Mouse (Mus musculus) hindbrain, embryonic 15.5 days (tissue): ENCODE results near the gene Mboat2. TPM values are rescaled to one million over a fixed set of nuclear protein-coding genes. Genes with fewer than 3 reads are reported as not detected.

Source experiments
- ATAC-seq: fragments of 200-750 bp; cut with Nextera tagmentation; 2 replicates; pipeline ENCODE4 v1.8.0; 2017; ENCODE audit warnings: low read depth, moderate number of reproducible peaks, moderate TSS enrichment; ENCODE audit not compliant: low FRiP score
- H3K27ac ChIP-seq: fragments of 300-500 bp; sonication (generic); replicated peaks from 2 replicates; pipeline ENCODE4 v1.5.1; 2015; ENCODE audit warnings: mild to moderate bottlenecking, inconsistent platforms
- H3K27me3 ChIP-seq: fragments of 300-500 bp; sonication (generic); 2 replicates; pipeline ENCODE4 v1.6.1; 2015; ENCODE audit warnings: control low read depth, inconsistent platforms
- H3K36me3 ChIP-seq: fragments of 300-500 bp; sonication (generic); 2 replicates; pipeline ENCODE4 v1.6.1; 2015; ENCODE audit warnings: control low read depth, inconsistent platforms
- H3K4me1 ChIP-seq: fragments of 300-500 bp; sonication (generic); replicated peaks from 2 replicates; pipeline ENCODE4 v1.6.1; 2015; ENCODE audit warnings: control low read depth, inconsistent platforms
- H3K4me2 ChIP-seq: fragments of 300-500 bp; sonication (generic); 2 replicates; pipeline ENCODE4 v1.6.1; 2015; ENCODE audit warnings: moderate library complexity, mild to moderate bottlenecking, inconsistent platforms
- H3K4me3 ChIP-seq: fragments of 300-500 bp; sonication (generic); 2 replicates; pipeline ENCODE4 v1.5.1; 2015; ENCODE audit warnings: mild to moderate bottlenecking, inconsistent platforms
- H3K9ac ChIP-seq: fragments of 300-500 bp; sonication (generic); 2 replicates; pipeline ENCODE4 v1.6.1; 2015; ENCODE audit warnings: inconsistent platforms
- H3K9me3 ChIP-seq: fragments of 300-500 bp; sonication (generic); 2 replicates; pipeline ENCODE4 v1.6.1; 2016; ENCODE audit warnings: control low read depth, inconsistent platforms
- WGBS: fragments of 180-500 bp; shearing (Covaris S2); methylation state at CpG from one replicate; pipeline ENCODE4 v1.1.7; 2015; 5-methylcytosine and 5-hydroxymethylcytosine counted together
- polyA plus RNA-seq: library from polyadenylated mRNA; unstranded; fragments of >200 nt; fragmentation: Nextera tagmentation; extraction: Ambion mirVana; gene quantifications from 2 replicates; pipeline ENCODE4 v1.2.1, GENCODE M21; 2015

The Mboat2 gene
- 65.5 and 66.9 TPM in 2 replicates for polyA plus RNA-seq

DNA sequence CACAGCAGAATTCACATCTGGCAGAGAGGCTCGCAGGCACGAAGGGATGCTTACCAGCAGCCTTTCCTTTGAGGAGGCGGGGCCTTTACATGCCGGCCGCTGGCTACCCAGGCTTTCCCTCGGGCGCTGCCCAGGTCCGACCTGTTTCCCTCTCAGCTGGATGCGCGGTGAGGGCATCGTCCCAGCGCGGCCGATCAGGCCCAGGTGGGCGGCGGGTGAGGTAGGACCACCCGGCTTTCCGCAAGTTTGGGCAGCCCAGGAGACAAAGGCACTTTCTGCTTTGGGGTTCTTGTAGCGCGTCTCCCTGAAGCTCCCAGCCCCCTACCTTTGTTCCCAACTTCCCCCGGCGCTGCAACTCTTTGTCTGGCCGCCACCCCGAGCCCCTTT is at the start of gene Mboat2:
TSS of gene Mboat2 (plus strand) at position 114 of the 387 bp plus-strand sequence.
- H3K27ac ChIP-seq = peak within 1 kb of the TSS; percentile 96
- peak within 1 kb of the TSS; percentile 96 for H3K4me3 ChIP-seq
- 0% methylated on average over 24 of the region's 24 CpGs for WGBS
- H3K9me3 ChIP-seq = no peaks in the 10 kb centered on the region
- peaks cover 39% of the 10 kb centered on the region for H3K4me1 ChIP-seq
- H3K27me3 ChIP-seq = no peaks in the 10 kb centered on the region
- no peak; the same call in 1 of the 2 replicates for ATAC-seq
- peak within 1 kb of the TSS; percentile 70 for H3K4me2 ChIP-seq
- H3K9ac ChIP-seq = peak within 1 kb of the TSS; percentile 91
- 0 out of 2 replicates have a peak, but pooled peaks cover under 1% of the 10 kb centered on the region for H3K36me3 ChIP-seq

GRCm38 (mm10) chr12:24783735-24784134 is 46.9 kb upstream of the Mboat2 start:
- H3K9ac ChIP-seq = no peak overlapping the region
- H3K4me1 ChIP-seq = 0 out of 2 replicates have a peak, but pooled peaks cover 5% of the 10 kb centered on the region
- H3K4me2 ChIP-seq = no peak overlapping the region
- H3K36me3 ChIP-seq = no peaks in the 10 kb centered on the region
- ATAC-seq = no peak
- H3K4me3 ChIP-seq = no peak overlapping the region
- 81% methylated on average over 4 of the region's 4 CpGs for WGBS
- no peaks in the 10 kb centered on the region for H3K9me3 ChIP-seq
- no peak overlapping the region for H3K27ac ChIP-seq
- no peaks in the 10 kb centered on the region for H3K27me3 ChIP-seq

DNA sequence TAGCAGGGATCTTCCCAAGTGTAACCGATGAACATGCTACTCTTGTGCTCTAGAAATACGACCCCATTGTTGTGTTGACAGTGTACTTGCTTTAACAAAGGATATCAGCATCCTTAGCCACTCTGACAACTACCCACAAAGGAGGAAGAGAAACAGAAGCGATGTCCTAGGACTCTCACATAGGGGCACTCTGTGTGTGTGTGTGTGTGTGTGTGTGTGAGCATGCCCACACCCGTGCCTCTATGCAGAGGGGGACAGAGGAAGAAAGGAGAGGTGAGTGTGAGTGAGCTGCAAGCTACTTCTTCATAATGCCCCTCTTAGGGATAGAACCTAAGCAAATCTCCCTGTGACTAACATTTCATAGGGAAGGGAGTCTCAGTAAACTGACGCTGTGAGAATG is 44.8 kb upstream of the Mboat2 start:
- no peak for ATAC-seq
- Histone ChIP-seq H3K4me3 (no peak overlapping the region), H3K36me3 (no peaks in the 10 kb centered on the region), H3K4me2 (no peak overlapping the region), H3K27me3 (no peaks in the 10 kb centered on the region), H3K9ac (no peak overlapping the region), H3K9me3 (no peaks in the 10 kb centered on the region), H3K27ac (no peak overlapping the region), H3K4me1 (no peaks in the 10 kb centered on the region)
- WGBS = 63% methylated on average over 5 of the region's 5 CpGs

GRCm38 (mm10) chr12:24786316-24786715 is 44.4 kb upstream of the Mboat2 start:
- WGBS = 14% methylated on average over 4 of the region's 4 CpGs
- ATAC-seq = no peak

DNA sequence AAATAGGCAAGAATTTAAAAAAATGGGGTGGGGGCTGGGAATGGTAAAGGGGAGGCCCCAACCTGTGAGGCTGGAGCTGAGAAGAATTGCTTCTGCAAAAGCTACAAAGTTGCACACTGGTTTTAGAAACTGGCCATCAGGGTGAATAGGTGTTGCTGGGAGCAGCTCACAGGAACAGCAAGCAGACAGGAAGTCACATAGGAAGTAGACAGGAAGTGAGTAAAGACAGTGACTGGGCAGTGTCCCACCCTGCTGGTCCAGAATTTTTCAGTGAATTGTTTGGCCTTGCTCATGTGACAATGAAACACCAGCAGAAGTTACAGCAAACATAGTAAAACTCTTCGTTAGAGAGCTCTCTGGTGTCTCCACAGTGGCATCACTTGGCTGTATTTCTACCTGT is 41.0 kb upstream of the Mboat2 start:
- no peak for ATAC-seq
- Histone ChIP-seq H3K36me3 (no peaks in the 10 kb centered on the region), H3K4me2 (no peak overlapping the region), H3K4me1 (no peaks in the 10 kb centered on the region), H3K4me3 (no peak overlapping the region), H3K9ac (no peak overlapping the region), H3K27ac (no peak overlapping the region), H3K9me3 (no peaks in the 10 kb centered on the region), H3K27me3 (no peaks in the 10 kb centered on the region)
- 88% methylated on average over 1 of the region's 1 CpGs for WGBS

More at GRCm38 (mm10) chr12:24786316-24786715, 44.4 kb upstream of the Mboat2 start:
- Histone ChIP-seq H3K4me2 (no peak overlapping the region), H3K9ac (no peak overlapping the region), H3K27ac (no peak overlapping the region), H3K36me3 (no peaks in the 10 kb centered on the region), H3K4me1 (no peaks in the 10 kb centered on the region), H3K9me3 (no peaks in the 10 kb centered on the region), H3K27me3 (no peaks in the 10 kb centered on the region), H3K4me3 (no peak overlapping the region)

GRCm38 (mm10) chr12:24811230-24811629 is 19.4 kb upstream of the Mboat2 start:
- WGBS = 21% methylated on average over 1 of the region's 1 CpGs
- Histone ChIP-seq H3K27me3 (no peaks in the 10 kb centered on the region), H3K9me3 (no peaks in the 10 kb centered on the region), H3K4me3 (no peak overlapping the region), H3K9ac (no peak overlapping the region), H3K36me3 (no peaks in the 10 kb centered on the region), H3K27ac (no peak overlapping the region), H3K4me1 (no peaks in the 10 kb centered on the region), H3K4me2 (no peak overlapping the region)
- ATAC-seq = no peak

- Histone ChIP-seq H3K4me3 (no peak overlapping the region), H3K36me3 (no peaks in the 10 kb centered on the region), H3K27me3 (no peaks in the 10 kb centered on the region), H3K9me3 (no peaks in the 10 kb centered on the region), H3K4me1 (no peaks in the 10 kb centered on the region), H3K4me2 (no peak overlapping the region), H3K9ac (no peak overlapping the region), H3K27ac (no peak overlapping the region)
- no peak for ATAC-seq
- WGBS = 45% methylated on average over 4 of the region's 4 CpGs
Observed at GRCm38 (mm10) chr12:24811906-24812305, 18.8 kb upstream of the Mboat2 start.

DNA sequence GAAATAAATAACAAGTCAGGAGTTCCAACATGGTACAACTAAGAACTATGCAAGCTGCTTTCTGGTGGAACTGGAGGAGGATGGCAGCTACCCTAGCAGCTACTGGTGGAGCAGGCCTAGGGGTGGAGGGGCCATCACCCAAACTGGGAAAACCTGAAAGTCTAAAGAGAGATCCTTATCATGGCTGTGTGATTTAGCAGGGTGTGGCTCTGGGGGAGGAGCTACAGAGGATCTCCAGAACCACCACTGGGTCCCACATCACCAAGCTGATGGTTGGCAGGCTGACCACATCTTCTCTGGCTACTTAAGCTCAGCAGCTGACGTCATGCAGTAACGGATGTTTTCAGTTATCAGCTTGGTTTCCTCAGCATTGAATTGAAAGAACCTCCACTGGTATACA is 7.8 kb upstream of the Mboat2 start:
- no peak for ATAC-seq

GRCm38 (mm10) chr12:24823636-24824354 is 6.9 kb upstream of the Mboat2 start:
- WGBS = 88% methylated on average over 3 of the region's 3 CpGs
- Histone ChIP-seq H3K9ac (no peak overlapping the region), H3K4me3 (no peak overlapping the region), H3K4me2 (no peak overlapping the region), H3K36me3 (0 out of 2 replicates have a peak, but pooled peaks cover 3% of the 10 kb centered on the region), H3K4me1 (peaks cover 9% of the 10 kb centered on the region), H3K27me3 (no peaks in the 10 kb centered on the region), H3K27ac (no peak overlapping the region), H3K9me3 (no peaks in the 10 kb centered on the region)
- no peak for ATAC-seq

More for the DNA sequence above, 7.8 kb upstream of the Mboat2 start:
- Histone ChIP-seq H3K36me3 (0 out of 2 replicates have a peak, but pooled peaks cover 3% of the 10 kb centered on the region), H3K4me1 (peaks cover 7% of the 10 kb centered on the region; the same call in 1 of the 2 replicates), H3K9me3 (no peaks in the 10 kb centered on the region), H3K4me3 (no peak overlapping the region), H3K9ac (no peak overlapping the region), H3K27ac (no peak overlapping the region), H3K4me2 (no peak overlapping the region), H3K27me3 (no peaks in the 10 kb centered on the region)
- 92% methylated on average over 2 of the region's 2 CpGs for WGBS

DNA sequence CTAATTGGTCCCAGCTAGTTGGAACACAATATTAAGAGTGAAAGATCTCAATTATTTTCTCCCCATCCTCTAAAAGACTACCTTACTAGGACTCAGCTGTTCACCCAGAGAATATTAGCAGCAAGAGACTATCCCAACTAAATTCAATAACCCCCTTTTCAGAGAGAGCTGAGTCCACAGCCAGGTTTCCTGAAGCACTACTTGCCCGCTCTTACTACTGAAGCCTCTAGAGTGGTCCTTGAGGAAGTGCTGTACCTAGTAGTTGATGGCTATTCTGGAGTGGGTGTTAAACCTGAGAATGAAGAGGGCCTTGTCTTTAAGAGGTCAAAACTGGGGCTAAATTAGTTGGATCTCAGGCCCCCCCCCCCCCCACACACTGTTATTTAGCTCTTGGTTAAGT is 593 bp upstream of the Mboat2 start:
- ATAC-seq = no peak
- Histone ChIP-seq H3K4me2 (peak overlapping the region; percentile 70), H3K36me3 (0 out of 2 replicates have a peak, but pooled peaks cover 3% of the 10 kb centered on the region), H3K27ac (peak overlapping the region; percentile 96), H3K9me3 (no peaks in the 10 kb centered on the region), H3K4me1 (peaks cover 42% of the 10 kb centered on the region), H3K9ac (peak overlapping the region; percentile 91), H3K4me3 (peak overlapping the region; percentile 96), H3K27me3 (no peaks in the 10 kb centered on the region)
- 14% methylated on average over 1 of the region's 1 CpGs for WGBS

GRCm38 (mm10) chr12:24831153-24831963 is 679 bp downstream of the Mboat2 start:
- H3K4me3 ChIP-seq = peak overlapping the region; percentile 96

DNA sequence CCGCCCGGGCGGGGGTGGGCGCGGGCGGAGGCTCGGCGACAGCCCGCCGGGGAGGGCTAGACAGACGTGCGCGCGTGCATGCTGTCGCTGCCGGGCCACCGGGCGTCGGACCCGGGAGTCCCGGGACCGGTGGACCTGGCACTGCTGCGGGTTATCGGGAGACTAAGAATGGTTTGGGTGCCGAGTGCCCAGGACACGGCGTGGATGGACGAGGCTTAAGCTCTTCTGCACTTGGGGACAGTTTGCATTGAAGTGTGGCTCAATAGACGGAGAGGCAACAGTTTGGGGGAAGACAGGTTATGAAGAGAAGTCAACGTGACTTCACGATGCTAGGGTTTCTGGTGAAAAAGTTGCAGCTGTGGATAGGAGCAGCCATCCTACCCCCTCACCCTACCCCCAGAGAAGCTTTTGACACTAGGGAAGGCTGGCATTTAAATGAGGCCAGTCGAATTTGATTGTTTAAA is 1.3 kb downstream of the Mboat2 start:
- no peak for ATAC-seq
- peaks cover 36% of the 10 kb centered on the region for H3K4me1 ChIP-seq

More at GRCm38 (mm10) chr12:24831153-24831963, 679 bp downstream of the Mboat2 start:
- no peaks in the 10 kb centered on the region for H3K36me3 ChIP-seq
- H3K9me3 ChIP-seq = no peaks in the 10 kb centered on the region
- peak overlapping the region; percentile 96 for H3K27ac ChIP-seq
- under 1% methylated on average over 74 of the region's 95 CpGs for WGBS
- peaks cover 39% of the 10 kb centered on the region for H3K4me1 ChIP-seq
- ATAC-seq = peak; percentile 99
- no peaks in the 10 kb centered on the region for H3K27me3 ChIP-seq
- peak overlapping the region; percentile 91 for H3K9ac ChIP-seq
- peak overlapping the region; percentile 70 for H3K4me2 ChIP-seq

More for the DNA sequence above, 1.3 kb downstream of the Mboat2 start:
- no peaks in the 10 kb centered on the region for H3K36me3 ChIP-seq
- H3K27ac ChIP-seq = peak overlapping the region; percentile 96
- H3K4me3 ChIP-seq = peak overlapping the region; percentile 96
- WGBS = under 1% methylated on average over 31 of the region's 32 CpGs
- peak overlapping the region; percentile 90 for H3K9ac ChIP-seq
- H3K4me2 ChIP-seq = peak overlapping the region; percentile 67
- H3K9me3 ChIP-seq = no peaks in the 10 kb centered on the region
- H3K27me3 ChIP-seq = no peaks in the 10 kb centered on the region
